Mouse (Mus musculus): Measurements from ENCODE around the gene St8sia2.
"Not testable (repeated sequence)": the region's sequence is repeated elsewhere in the genome, so short reads cannot be mapped to it uniquely, and the experiment has no call there.

The St8sia2 gene

DNA sequence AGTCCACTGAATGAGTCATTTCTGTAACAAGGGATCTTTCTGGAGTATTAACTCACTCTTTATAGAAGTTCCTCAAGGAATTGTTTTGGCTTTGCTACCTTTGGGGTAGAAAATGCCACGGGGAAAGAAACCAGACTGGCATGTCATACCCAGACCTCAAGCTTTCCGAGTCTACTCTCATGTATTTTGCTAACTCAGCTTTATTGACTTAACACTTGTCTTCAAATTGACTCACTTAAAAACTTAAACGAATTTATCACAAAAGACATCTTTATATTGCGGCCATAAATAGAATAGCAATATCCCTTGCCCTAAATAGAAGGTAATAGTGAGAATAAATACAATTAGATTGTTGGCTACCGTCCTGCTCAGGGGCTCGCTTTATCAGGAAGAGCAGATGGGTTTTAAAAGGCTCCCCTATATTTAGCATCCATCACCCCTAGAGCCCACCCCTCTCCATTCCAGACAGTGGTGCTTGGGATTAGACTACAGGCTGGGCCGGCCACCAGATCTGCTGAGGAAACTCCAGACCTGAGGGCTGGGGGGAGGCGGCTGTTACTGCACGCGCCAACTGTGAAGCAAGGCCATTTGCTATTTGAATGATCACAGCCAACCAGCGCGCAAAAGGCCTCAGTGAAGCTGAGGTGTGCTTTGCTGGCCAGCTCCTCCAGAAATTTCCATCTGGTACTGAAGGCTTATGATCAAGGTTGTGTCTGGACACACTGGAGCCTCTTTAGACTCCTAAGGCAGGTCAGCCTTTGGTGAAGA, 12.6 kb downstream of the St8sia2 start:
- DNase-seq (ENCODE audit: inconsistent age in 2 of 2, low spot score in 1 of 2): peak in 1 of 2 experiments; percentile 14

GRCm38 (mm10) chr7:73989366-73989765, 24.1 kb downstream of the St8sia2 start:
- no peak for DNase-seq (ENCODE audit: inconsistent age in 2 of 2, low spot score in 1 of 2)

- not testable (repeated sequence) for DNase-seq (ENCODE audit: inconsistent age in 2 of 2, low spot score in 1 of 2)
These were observed 41.3 kb downstream of the St8sia2 start for GRCm38 (mm10) chr7:73972157-73972556.

DNA sequence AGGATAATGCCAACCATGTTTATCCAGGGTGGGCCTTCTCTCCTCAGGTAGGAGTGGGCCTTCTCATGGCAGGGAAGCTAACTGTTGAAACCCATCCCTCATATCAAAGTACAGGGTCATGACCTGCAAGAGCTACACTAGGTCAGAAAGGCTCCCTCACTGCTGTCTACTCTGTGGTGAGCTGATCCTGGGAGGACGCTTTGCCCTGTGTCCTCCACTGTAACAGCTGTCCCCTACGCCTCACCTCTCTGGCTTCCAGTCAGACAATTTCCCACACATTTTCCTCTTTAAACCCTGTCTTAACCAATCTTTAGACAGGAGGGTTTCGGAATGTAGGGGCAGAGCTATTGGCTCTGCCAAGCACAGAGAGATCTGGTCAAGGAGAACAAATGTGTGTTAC, 48.3 kb downstream of the St8sia2 start:
- no peak for DNase-seq (ENCODE audit: inconsistent age in 2 of 2, low spot score in 1 of 2)

GRCm38 (mm10) chr7:73962431-73962830, 51.1 kb downstream of the St8sia2 start:
- DNase-seq (ENCODE audit: inconsistent age in 2 of 2, low spot score in 1 of 2): no peak

DNA sequence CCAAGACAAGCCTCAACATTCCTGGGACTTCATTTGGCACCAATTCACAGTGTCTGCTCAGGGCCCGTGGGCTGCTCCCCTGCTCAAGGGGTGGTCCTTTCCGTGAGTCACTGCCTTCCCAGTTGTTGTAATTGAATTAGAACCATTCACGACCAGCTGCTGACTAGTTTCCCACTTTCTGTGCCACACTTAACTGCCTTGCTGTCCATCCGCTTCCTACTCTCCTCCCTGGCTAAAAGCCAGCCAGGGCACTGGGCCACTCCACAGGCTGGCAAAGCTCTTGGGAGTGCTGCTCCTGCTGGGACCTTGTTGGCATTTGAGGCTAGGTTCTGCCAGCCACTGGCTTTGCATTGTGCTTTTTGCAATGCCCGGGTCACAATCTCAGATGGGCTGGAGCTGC, 59.0 kb downstream of the St8sia2 start:
- peak; percentile 23 to 61 for DNase-seq (ENCODE audit: inconsistent age in 2 of 2, low spot score in 1 of 2)

DNA sequence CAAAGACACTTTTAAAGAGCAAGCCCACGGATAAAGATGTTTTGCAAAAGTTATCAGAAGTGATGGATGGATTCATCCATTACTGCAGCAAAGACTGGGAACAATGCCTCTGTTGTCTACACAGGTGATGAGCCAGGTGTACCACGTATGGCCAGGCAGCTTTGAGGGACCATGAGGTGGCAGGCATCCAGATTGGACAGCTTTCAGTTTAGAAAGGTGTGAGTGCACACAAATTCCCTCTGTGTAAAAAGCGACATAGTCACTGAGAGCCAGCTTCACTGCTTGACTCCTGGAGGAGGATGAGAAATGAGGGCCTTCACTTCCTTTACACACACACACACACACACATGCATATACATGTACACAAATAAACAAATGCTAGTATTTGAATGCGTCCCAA, 60.4 kb downstream of the St8sia2 start:
- DNase-seq (ENCODE audit: inconsistent age in 2 of 2, low spot score in 1 of 2): no peak

GRCm38 (mm10) chr7:73941640-73942039, 71.8 kb downstream of the St8sia2 start:
- peak; percentile 14 to 61 for DNase-seq (ENCODE audit: inconsistent age in 2 of 2, low spot score in 1 of 2)

- DNase-seq (ENCODE audit: inconsistent age in 2 of 2, low spot score in 1 of 2): no peak
These were observed 74.3 kb downstream of the St8sia2 start for GRCm38 (mm10) chr7:73939236-73939635.

- DNase-seq (ENCODE audit: inconsistent age in 2 of 2, low spot score in 1 of 2): no peak
These were observed 75.3 kb downstream of the St8sia2 start for GRCm38 (mm10) chr7:73938046-73938810.

DNA sequence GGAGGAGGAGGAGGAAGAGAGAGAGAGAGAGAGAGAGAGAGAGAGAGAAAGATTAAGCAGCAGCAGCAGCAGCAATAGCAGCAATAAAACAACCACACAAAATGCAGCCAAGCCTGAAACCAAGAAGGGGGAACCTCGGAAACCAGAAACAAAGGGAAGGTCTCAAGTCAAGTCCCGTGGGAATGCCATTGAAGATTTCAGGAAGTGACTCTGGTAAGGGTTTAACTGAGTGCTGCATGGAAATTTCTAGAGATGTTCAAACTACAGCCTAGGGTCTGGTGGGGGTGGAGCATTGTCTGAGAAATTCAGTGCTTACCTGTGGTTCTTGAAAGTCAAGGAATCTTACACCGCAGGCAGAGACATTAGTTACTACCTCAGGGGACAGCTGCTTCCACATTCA, 77.4 kb downstream of the St8sia2 start:
- DNase-seq (ENCODE audit: inconsistent age in 2 of 2, low spot score in 1 of 2): no peak

DNA sequence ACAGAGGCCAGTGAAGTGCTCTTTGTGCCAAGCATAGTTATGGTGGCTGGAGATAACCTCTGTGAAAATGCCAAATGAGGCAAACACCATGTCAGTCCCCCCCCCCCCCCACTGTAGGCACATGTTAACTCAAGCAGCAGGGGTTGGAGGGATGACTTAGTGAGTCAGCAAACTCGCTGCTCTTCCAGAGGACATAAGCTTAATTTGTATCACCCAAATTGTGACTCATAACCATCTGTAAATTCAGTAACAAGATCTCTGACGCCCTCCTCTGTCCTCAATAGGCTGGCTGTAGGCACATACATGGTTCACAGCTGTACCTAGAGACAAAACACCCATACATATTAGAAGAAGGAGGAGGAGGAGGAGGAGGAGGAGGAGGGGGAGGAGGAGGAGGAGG, 77.8 kb downstream of the St8sia2 start:
- DNase-seq (ENCODE audit: inconsistent age in 2 of 2, low spot score in 1 of 2): no peak

GRCm38 (mm10) chr7:73933036-73933435, 80.5 kb downstream of the St8sia2 start:
- no peak for DNase-seq (ENCODE audit: inconsistent age in 2 of 2, low spot score in 1 of 2)

GRCm38 (mm10) chr7:73920921-73921485, 92.5 kb downstream of the St8sia2 start:
- DNase-seq (ENCODE audit: inconsistent age in 2 of 2, low spot score in 1 of 2): no peak

DNA sequence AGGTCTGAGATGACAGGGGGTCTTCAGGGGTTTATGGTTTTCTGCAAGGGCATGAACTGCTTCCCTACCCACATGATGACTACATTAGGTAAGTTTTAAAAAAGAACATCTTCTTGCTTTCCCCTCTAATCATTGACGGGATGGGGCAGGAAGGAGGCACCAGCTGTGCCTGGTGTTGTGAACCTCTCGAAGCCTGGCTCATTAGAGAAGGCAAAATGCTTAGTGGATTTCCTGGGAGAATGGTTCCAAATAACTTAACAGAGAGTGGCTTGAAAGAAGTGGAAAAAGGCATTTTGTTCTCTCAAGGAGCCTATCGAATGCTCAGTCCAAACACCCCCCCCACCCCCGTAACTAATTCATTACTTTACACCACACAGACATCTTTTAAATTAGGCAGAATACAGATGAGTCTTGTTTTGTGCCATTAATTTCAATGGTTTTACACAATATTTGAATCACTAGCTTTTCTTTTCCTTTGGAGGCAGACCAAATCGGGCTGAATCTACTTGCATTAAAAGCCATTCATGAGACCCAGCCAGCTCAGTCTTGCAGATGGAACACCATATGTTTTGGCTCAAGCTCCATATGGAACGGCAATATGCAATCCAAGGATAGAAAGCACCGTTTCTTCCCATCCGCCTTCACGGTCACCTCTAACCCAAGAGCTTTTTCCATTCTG, 95.7 kb downstream of the St8sia2 start:
- DNase-seq (ENCODE audit: inconsistent age in 2 of 2, low spot score in 1 of 2): no peak

- DNase-seq (ENCODE audit: inconsistent age in 2 of 2, low spot score in 1 of 2): no peak
These were observed 101.6 kb downstream of the St8sia2 start for GRCm38 (mm10) chr7:73911899-73912298.

DNA sequence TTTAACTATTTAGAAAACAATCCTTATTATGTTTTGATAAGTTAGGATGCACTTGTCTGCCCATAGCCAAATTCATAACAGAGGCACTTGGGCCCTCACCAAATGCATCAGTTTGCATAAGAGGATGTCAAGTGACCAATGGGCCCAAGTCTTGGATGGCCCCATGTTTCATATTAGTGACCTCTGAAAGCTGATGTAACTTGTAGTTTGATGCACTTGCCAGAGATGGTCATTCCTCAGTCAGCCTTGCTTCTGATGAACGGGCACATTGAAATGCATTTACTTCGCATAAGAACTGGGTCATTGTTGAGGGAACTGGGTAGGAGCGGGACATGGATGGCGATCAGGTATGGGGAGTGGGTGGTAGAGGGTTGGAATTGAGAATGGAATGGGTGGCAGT, 102.6 kb downstream of the St8sia2 start:
- no peak for DNase-seq (ENCODE audit: inconsistent age in 2 of 2, low spot score in 1 of 2)

GRCm38 (mm10) chr7:73909432-73910205, 103.9 kb downstream of the St8sia2 start:
- DNase-seq (ENCODE audit: inconsistent age in 2 of 2, low spot score in 1 of 2): no peak

DNA sequence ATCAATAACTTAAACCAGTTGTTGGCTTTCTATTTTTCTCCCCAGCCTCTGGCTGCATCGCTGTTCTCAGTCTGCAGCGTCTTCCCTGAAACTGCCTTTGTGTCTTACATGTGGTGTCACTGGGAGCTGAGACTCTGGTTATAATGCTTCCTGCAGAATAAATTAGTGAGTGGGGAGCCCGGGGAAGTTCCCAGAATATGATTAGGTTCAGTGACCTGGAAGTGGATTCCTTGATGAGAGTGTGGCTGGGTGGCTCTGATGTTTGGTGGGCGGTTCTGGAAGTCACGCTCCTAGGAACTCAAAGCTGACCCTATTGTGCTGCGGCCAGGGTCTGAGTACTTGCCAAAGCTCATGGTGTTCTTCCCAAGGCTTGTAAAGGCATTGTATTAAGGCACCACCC, 119.0 kb downstream of the St8sia2 start:
- no peak for DNase-seq (ENCODE audit: inconsistent age in 2 of 2, low spot score in 1 of 2)

GRCm38 (mm10) chr7:73891830-73892229, 121.7 kb downstream of the St8sia2 start:
- DNase-seq (ENCODE audit: inconsistent age in 2 of 2, low spot score in 1 of 2): no peak
